Comparison of ENCODE assay signal across 16 mouse cellular contexts in genomic region chr2:166316409-166316916, GRCm38 (mm10).
DNase-seq lines count a peak whose midpoint lies in the region; ATAC-seq and TF ChIP-seq lines count a peak whose summit lies in the region.
"Had no signal": no experiment of that assay in that cellular context is flagged by ENCODE, and none has a peak within 500 bp of the region (broad histone marks: within the 10 kb centered on the region; RNA-seq: fewer than 3 reads in every experiment).

No protein-coding gene starts in this region.

- no peak for TF ChIP-seq CTCF in layer of hippocampus, adult 2 months (conservative IDR thresholded peaks at IDR 0.05)

- no peak for DNase-seq in heart, embryonic 10.5 days (ENCODE audit: low spot score)
- DNase-seq in heart, adult 8-10 months (ENCODE audit: low spot score) = no peak
- no peak for DNase-seq in adrenal gland, postnatal 14 days
- DNase-seq in layer of hippocampus, adult 2 months (ENCODE audit: low spot score in 2 of 2) = no peak
- DNase-seq in right cerebral cortex, postnatal 36 days (ENCODE audit: low spot score in 2 of 2) = no peak
- DNase-seq: cerebellum, adult 9-11 months; heart, adult 18-20 months; layer of hippocampus, postnatal 36 days; lung, adult 2 months; right cerebral cortex, postnatal 4 days; thymus, postnatal 14 days had no signal

- peaks cover 27% of the 10 kb centered on the region for H3K4me1 ChIP-seq in heart, embryonic 10.5 days
- peaks cover 11% of the 10 kb centered on the region for H3K4me1 ChIP-seq in forebrain, embryonic 12.5 days
- peaks cover 3% of the 10 kb centered on the region for H3K4me1 ChIP-seq in hindbrain, embryonic 16.5 days (ENCODE audit: control insufficient read depth, insufficient read depth, low read depth, low read length)
- peaks cover 16% of the 10 kb centered on the region; the same call in 1 of the 2 replicates for H3K4me1 ChIP-seq in neural tube, embryonic 12.5 days

- H3K4me3 ChIP-seq in heart, embryonic 10.5 days = no peak overlapping the region
- H3K4me3 ChIP-seq in forebrain, embryonic 12.5 days (replicated peaks) = no peak overlapping the region
- no peak overlapping the region for H3K4me3 ChIP-seq in hindbrain, embryonic 16.5 days (ENCODE audit: low read length)
- no peak overlapping the region for H3K4me3 ChIP-seq in neural tube, embryonic 12.5 days
- no peak overlapping the region for H3K4me3 ChIP-seq in layer of hippocampus, adult 2 months

- H3K4me2 ChIP-seq in forebrain, embryonic 12.5 days = no peak overlapping the region
- no peak overlapping the region for H3K4me2 ChIP-seq in hindbrain, embryonic 16.5 days (ENCODE audit: low read length)
- H3K4me2 ChIP-seq in neural tube, embryonic 12.5 days (replicated peaks) = 0 out of 2 replicates have a peak overlapping the region, but pooled peaks have one; percentile 9

- H3K9me3 ChIP-seq in heart, embryonic 10.5 days = no peaks in the 10 kb centered on the region
- H3K9me3 ChIP-seq in forebrain, embryonic 12.5 days = no peaks in the 10 kb centered on the region
- no peaks in the 10 kb centered on the region for H3K9me3 ChIP-seq in hindbrain, embryonic 16.5 days (ENCODE audit: control insufficient read depth, low read length)
- H3K9me3 ChIP-seq in neural tube, embryonic 12.5 days = no peaks in the 10 kb centered on the region

- H3K27ac ChIP-seq in heart, embryonic 10.5 days = peak overlapping the region; percentile 53
- H3K27ac ChIP-seq in forebrain, embryonic 12.5 days = peak overlapping the region; percentile 59; the same call in 1 of the 2 replicates
- H3K27ac ChIP-seq in hindbrain, embryonic 16.5 days (ENCODE audit: low read depth, low read length) = no peak overlapping the region
- H3K27ac ChIP-seq in neural tube, embryonic 12.5 days = 0 out of 2 replicates have a peak overlapping the region, but pooled peaks have one; percentile 26
- H3K27ac ChIP-seq in layer of hippocampus, adult 2 months = no peak overlapping the region

- H3K27me3 ChIP-seq in heart, embryonic 10.5 days (ENCODE audit: insufficient read depth, poor library complexity, severe bottlenecking) = no peaks in the 10 kb centered on the region
- H3K27me3 ChIP-seq in forebrain, embryonic 12.5 days = peaks cover 61% of the 10 kb centered on the region
- H3K27me3 ChIP-seq in hindbrain, embryonic 16.5 days (replicated peaks; ENCODE audit: control insufficient read depth, insufficient read depth, low read length) = peaks cover 12% of the 10 kb centered on the region; the same call in 1 of the 2 replicates
- H3K27me3 ChIP-seq in neural tube, embryonic 12.5 days (replicated peaks) = peaks cover 11% of the 10 kb centered on the region; the same call in 1 of the 2 replicates

- H3K9ac ChIP-seq in forebrain, embryonic 12.5 days = no peak overlapping the region
- H3K9ac ChIP-seq in hindbrain, embryonic 16.5 days (ENCODE audit: low read depth, low read length) = no peak overlapping the region; the same call in 1 of the 2 replicates
- no peak overlapping the region for H3K9ac ChIP-seq in neural tube, embryonic 12.5 days

- no peaks in the 10 kb centered on the region for H3K36me3 ChIP-seq in heart, embryonic 10.5 days
- H3K36me3 ChIP-seq in forebrain, embryonic 12.5 days (replicated peaks) = no peaks in the 10 kb centered on the region
- no peaks in the 10 kb centered on the region for H3K36me3 ChIP-seq in hindbrain, embryonic 16.5 days (ENCODE audit: control insufficient read depth, insufficient read depth, low read length)
- H3K36me3 ChIP-seq in neural tube, embryonic 12.5 days = no peaks in the 10 kb centered on the region
- H3K36me3 ChIP-seq: G1E had no signal

- ATAC-seq in forebrain, embryonic 12.5 days (ENCODE audit: low FRiP score) = peak; percentile 57
- peak; percentile 75 for ATAC-seq in hindbrain, embryonic 16.5 days
- ATAC-seq in neural tube, embryonic 12.5 days (ENCODE audit: low FRiP score, low read depth) = peak; percentile 81
- ATAC-seq: activated CD4-positive, CD25-positive, alpha-beta regulatory T cell, adult 4 months had no signal

- 48% methylated on average over 10 of the region's 10 CpGs for WGBS in heart, embryonic 10.5 days
- 1% methylated on average over 10 of the region's 10 CpGs for WGBS in forebrain, embryonic 12.5 days
- WGBS in hindbrain, embryonic 16.5 days = 10% methylated on average over 10 of the region's 10 CpGs
- 10% methylated on average over 10 of the region's 10 CpGs for WGBS in neural tube, embryonic 12.5 days

Comparison
In these comparisons a context has a peak if more than half of its experiments do, and no peak if none do; other contexts are left out.
1. H3K27ac ChIP-seq: peak in heart, embryonic 10.5 days (single experiment), forebrain, embryonic 12.5 days (single experiment) and neural tube, embryonic 12.5 days (single experiment); none in hindbrain, embryonic 16.5 days (single experiment) and layer of hippocampus, adult 2 months (single experiment).
2. Peak in every context shown above with its lines, with median percentiles within 50 percentile points of each other: ATAC-seq.